Comparison of ENCODE assay signal across 15 mouse cellular contexts in the genomic region with DNA sequence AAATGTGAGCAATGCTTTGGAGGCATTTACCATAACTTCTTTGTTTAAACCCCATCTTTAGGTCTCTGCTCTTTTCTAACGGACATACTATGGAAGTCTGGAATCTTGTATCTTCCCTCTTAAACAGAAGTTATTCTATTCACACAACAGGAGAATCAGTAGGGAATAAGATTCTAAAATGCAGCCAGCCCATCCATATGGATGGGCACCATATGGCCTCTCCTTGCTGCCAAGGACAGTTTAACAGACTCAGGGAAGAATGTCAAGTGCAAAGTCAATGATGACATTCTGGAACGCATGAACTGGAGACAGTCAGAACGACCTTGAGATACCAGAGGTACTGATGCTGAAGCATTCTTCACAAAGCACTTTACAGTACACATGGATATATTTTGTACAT.
DNase-seq lines count a peak whose midpoint lies in the region.
"Had no signal": no experiment of that assay in that cellular context is flagged by ENCODE, and none has a peak within 500 bp of the region (broad histone marks: within the 10 kb centered on the region; RNA-seq: fewer than 3 reads in every experiment).

No protein-coding gene starts in this region.

- DNase-seq in cerebellum, adult 9-10 months: peak; percentile 28
- no peak for DNase-seq in cerebellum, adult 11-12 months
- peak; percentile 3 for DNase-seq in layer of hippocampus, adult 11-12 months (ENCODE audit: low spot score)
- DNase-seq in layer of hippocampus, postnatal 25 days (ENCODE audit: extremely low spot score in 1 of 2, low spot score in 1 of 2): no peak
- DNase-seq in brain, embryonic 18.5 days (ENCODE audit: low read depth, low spot score): peak; percentile 40
- peak; percentile 43 to 47 for DNase-seq in cerebellum, postnatal 36 days
- no peak for DNase-seq in c-Kit-positive CD71-positive TER-119-positive erythroid progenitor cells, embryonic 14.5 days (ENCODE audit: low spot score)
- DNase-seq: gastrocnemius, postnatal 14 days; heart, adult 11 months; kidney, postnatal 25 days; liver, embryonic 13.5 days; lung, adult 2 months; lung, postnatal 14 days; right cerebral cortex, postnatal 25 days; spleen, adult 18-20 months had no signal

Comparison
In these comparisons a context has a peak if more than half of its experiments do, and no peak if none do; other contexts are left out.
1. DNase-seq: peak in cerebellum, adult 9-10 months (single experiment), layer of hippocampus, adult 11-12 months (single experiment), brain, embryonic 18.5 days (single experiment) and cerebellum, postnatal 36 days (2 of 2); none in cerebellum, adult 11-12 months (single experiment), layer of hippocampus, postnatal 25 days (0 of 2) and c-Kit-positive CD71-positive TER-119-positive erythroid progenitor cells, embryonic 14.5 days (single experiment).